Mouse (Mus musculus) left cerebral cortex, adult 2 months (tissue): ENCODE measurements at regions not wholly inside any gene's neighbourhood (a gene's known extent, or its start where the extent isn't known, plus 50 kb on each side); places are given as distances from the start of the nearest gene placed in this dataset.

Source experiments
- DNase-seq, 2 experiments: peaks; one replicate each; pipeline ENCODE4 v3.0.0; 2021 to 2022; ENCODE audit warnings: low spot score in 2 of 2, mixed read lengths in 1 of 2; ENCODE audit errors: extremely low spot score in 1 of 2
- H3K27ac ChIP-seq: fragments of 200-600 bp; 2 replicates; pipeline ENCODE4 v1.8.1; 2022
- H3K4me3 ChIP-seq: fragments of 200-600 bp; 2 replicates; pipeline ENCODE4 v1.8.1; 2022
- CTCF ChIP-seq: fragments of 200-600 bp; IDR thresholded peaks from 2 replicates; pipeline ENCODE4 v1.8.1; 2022; ENCODE audit warnings: antibody characterized with exemption, mild to moderate bottlenecking, moderate library complexity
- intact Hi-C: fragments of 180-260 bp; cut with DNase I; formaldehyde crosslinking; loops from one replicate; pipeline ENCODE4 v1.15.1; 2025

GRCm38 (mm10) chr6:51288306-51289066, 144.0 kb upstream of the Nfe2l3 start:
- no peak overlapping the region for H3K27ac ChIP-seq
- no peak for TF ChIP-seq CTCF
- intact Hi-C loops, result no loop called here
- DNase-seq, result no peak
- H3K4me3 ChIP-seq, result no peak overlapping the region

- TF ChIP-seq CTCF, result no peak
- DNase-seq, result no peak
- Histone ChIP-seq H3K27ac (no peak overlapping the region), H3K4me3 (no peak overlapping the region)
- intact Hi-C loops, result no loop called here
These were observed 143.3 kb upstream of the Nfe2l3 start for GRCm38 (mm10) chr6:51289067-51289725.

GRCm38 (mm10) chr6:51300694-51301417, 131.6 kb upstream of the Nfe2l3 start:
- no peak for TF ChIP-seq CTCF
- no peak for DNase-seq
- Histone ChIP-seq H3K4me3 (no peak overlapping the region), H3K27ac (no peak overlapping the region)
- intact Hi-C loops, result no loop called here

- no peak for DNase-seq
- no peak overlapping the region for H3K4me3 ChIP-seq
- intact Hi-C loops, result no loop called here
- no peak for TF ChIP-seq CTCF
- no peak overlapping the region for H3K27ac ChIP-seq
These were observed 130.6 kb upstream of the Nfe2l3 start for GRCm38 (mm10) chr6:51301831-51302230.

- Histone ChIP-seq H3K27ac (no peak overlapping the region), H3K4me3 (no peak overlapping the region)
- DNase-seq, result no peak
- intact Hi-C loops, result no loop called here
- no peak for TF ChIP-seq CTCF
These were observed 130.2 kb upstream of the Nfe2l3 start for GRCm38 (mm10) chr6:51302240-51302639.

- intact Hi-C loops, result no loop called here
These were observed 114.1 kb upstream of the Nfe2l3 start for GRCm38 (mm10) chr6:51318341-51318740.

GRCm38 (mm10) chr6:51320019-51320418, 112.5 kb upstream of the Nfe2l3 start:
- Histone ChIP-seq H3K27ac (no peak overlapping the region), H3K4me3 (no peak overlapping the region)
- TF ChIP-seq CTCF, result no peak
- no peak for DNase-seq
- intact Hi-C loops, result no loop called here

More at GRCm38 (mm10) chr6:51318341-51318740, 114.1 kb upstream of the Nfe2l3 start:
- no peak for TF ChIP-seq CTCF
- no peak for DNase-seq
- Histone ChIP-seq H3K4me3 (no peak overlapping the region), H3K27ac (no peak overlapping the region)

GRCm38 (mm10) chr6:51320676-51321419, 111.6 kb upstream of the Nfe2l3 start:
- intact Hi-C loops, result no loop called here

GRCm38 (mm10) chr6:51326103-51326829, 106.2 kb upstream of the Nfe2l3 start:
- no peak overlapping the region for H3K4me3 ChIP-seq
- TF ChIP-seq CTCF, result no peak
- no peak for DNase-seq
- intact Hi-C loops, result no loop called here
- H3K27ac ChIP-seq, result no peak overlapping the region

More at GRCm38 (mm10) chr6:51320676-51321419, 111.6 kb upstream of the Nfe2l3 start:
- no peak for DNase-seq
- Histone ChIP-seq H3K27ac (no peak overlapping the region), H3K4me3 (no peak overlapping the region)
- no peak for TF ChIP-seq CTCF

GRCm38 (mm10) chr6:51329070-51329995, 103.1 kb upstream of the Nfe2l3 start:
- no peak for TF ChIP-seq CTCF
- H3K4me3 ChIP-seq, result no peak overlapping the region
- intact Hi-C loops, result no loop called here
- DNase-seq, result no peak
- H3K27ac ChIP-seq, result no peak overlapping the region
